Mouse (Mus musculus) CH12.LX (cell line): Measurements from ENCODE around the gene Gtpbp4.

ENCODE experiments used
- CTCF ChIP-seq, 2 experiments: IDR thresholded peaks in 1 of 2; conservative IDR thresholded peaks in 1 of 2; 2 replicates each; pipeline ENCODE4 v1.5.1; 2011 to 2012; ENCODE audit warnings: low read depth in 2 of 2, low read length in 2 of 2, improper control_type of control experiment in 1 of 2, inconsistent platforms in 1 of 2, mild to moderate bottlenecking in 1 of 2, moderate library complexity in 1 of 2
- MAFK ChIP-seq: IDR thresholded peaks from 2 replicates; pipeline ENCODE4 v1.6.1; 2011; ENCODE audit warnings: low read length, improper control_type of control experiment; ENCODE audit not compliant: insufficient replicate concordance
- MAX ChIP-seq: IDR thresholded peaks from 2 replicates; pipeline ENCODE4 v1.6.1; 2011; ENCODE audit warnings: low read length, improper control_type of control experiment
- POLR2A ChIP-seq: IDR thresholded peaks from 2 replicates; pipeline ENCODE4 v1.6.1; 2011; ENCODE audit warnings: low read depth, mild to moderate bottlenecking, improper control_type of control experiment, low read length
- SIN3A ChIP-seq: IDR thresholded peaks from 2 replicates; pipeline ENCODE4 v1.6.1; 2012; ENCODE audit warnings: low read length, improper control_type of control experiment, inconsistent platforms
- ZMIZ1 ChIP-seq: IDR thresholded peaks from 2 replicates; pipeline ENCODE4 v1.6.1; 2012; ENCODE audit warnings: low read depth, mild to moderate bottlenecking, inconsistent platforms, low read length, improper control_type of control experiment

- TF ChIP-seq CTCF (conservative IDR thresholded peaks at IDR 0.05 in 1 of 2, IDR thresholded peaks at IDR 0.05 in 1 of 2; ENCODE audit: low read depth in 2 of 2, low read length in 2 of 2) (peak in 1 of 2 experiments; percentile 2; a peak in 1 of 4 replicates), MAFK (no peak), MAX (no peak), POLR2A (no peak), ZMIZ1 (no peak), SIN3A (no peak)
Observed at GRCm38 (mm10) chr13:8972369-8972768, 23.5 kb downstream of the Gtpbp4 start.
